Mouse (Mus musculus): ENCODE measurements around the gene Ncbp3. TPM values are rescaled to one million over a fixed set of nuclear protein-coding genes. Genes with fewer than 3 reads are reported as not detected.
A peak's percentile ranks its signal among the peaks of the same experiment; 100 is the strongest.

The Ncbp3 gene
- total and polyA plus RNA-seq, 3 experiments: 8.4 to 9.3 TPM; not detected in 1

DNA sequence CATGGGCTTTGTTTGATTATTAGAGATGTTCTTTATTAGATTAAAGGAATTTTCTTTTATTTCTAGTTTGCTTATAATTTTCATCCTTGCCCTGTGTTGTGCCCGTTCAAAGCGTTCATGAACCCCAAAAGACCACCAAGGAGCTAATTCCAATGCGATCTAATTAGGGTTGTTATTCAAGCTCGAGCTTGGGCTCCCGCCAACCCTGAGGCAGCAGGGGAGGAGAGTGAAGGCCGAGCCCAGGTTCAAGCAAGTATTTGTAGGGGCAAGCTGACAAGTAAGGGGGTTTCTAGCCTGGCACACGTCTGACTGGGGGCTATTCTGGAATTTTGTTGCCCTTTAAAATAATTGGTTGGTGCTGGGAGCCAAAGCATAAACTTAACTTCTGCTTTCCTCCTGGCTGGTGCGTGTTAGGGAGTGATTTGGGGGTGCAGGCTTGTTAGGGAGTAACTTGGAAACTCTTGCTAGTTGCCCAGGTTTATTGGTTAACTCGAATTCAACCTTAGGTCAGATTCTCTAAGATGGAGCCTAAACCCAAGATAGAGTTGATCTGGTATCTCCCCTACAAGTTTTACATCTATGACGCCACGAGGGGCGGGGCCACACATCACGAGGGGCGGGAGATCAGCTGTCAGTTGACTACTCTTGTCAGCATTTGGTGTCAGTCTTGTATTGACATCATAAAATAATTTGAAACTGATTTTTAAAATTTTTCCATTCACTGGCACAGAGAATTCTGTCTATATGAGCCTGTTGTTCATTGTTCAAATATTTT is 52.6 kb downstream of the Ncbp3 start:
- no peaks in the 10 kb centered on the region; a peak in 1 of 4 replicates for H3K36me3 ChIP-seq (ENCODE audit: control insufficient read depth in 1 of 2, insufficient read depth in 2 of 2, low read length in 2 of 2)
- TF ChIP-seq RAD21 (IDR thresholded peaks at IDR 0.05; ENCODE audit: low read depth, low read length) (no peak), CHD2 (IDR thresholded peaks at IDR 0.05; ENCODE audit: low read length) (no peak), TCF12 (IDR thresholded peaks at IDR 0.05; ENCODE audit: low read depth, low read length) (no peak), UBTF (IDR thresholded peaks at IDR 0.05; ENCODE audit: borderline replicate concordance, insufficient read depth, low read depth, low read length) (no peak)
- H3K9ac ChIP-seq (ENCODE audit: control insufficient read depth, low read depth, low read length, poor library complexity, severe bottlenecking): no peak overlapping the region
- 0 out of 4 replicates have a peak, but pooled peaks cover 0 to 3% of the 10 kb centered on the region in 2 experiments for H3K4me1 ChIP-seq (ENCODE audit: control insufficient read depth in 1 of 2, insufficient read depth in 2 of 2, low read length in 2 of 2)
- no peaks in the 10 kb centered on the region for H3K79me2 ChIP-seq (ENCODE audit: control insufficient read depth, insufficient read depth, low read length, poor library complexity)
- H3K4me3 ChIP-seq (ENCODE audit: control insufficient read depth in 1 of 2, insufficient read depth in 1 of 2, low read depth in 2 of 2, low read length in 2 of 2): no peak overlapping the region
- H3K27ac ChIP-seq (ENCODE audit: control insufficient read depth, low read depth, low read length): no peak overlapping the region
- no peaks in the 10 kb centered on the region for H3K9me3 ChIP-seq (replicated peaks; ENCODE audit: insufficient read depth, low read length)
- H3K27me3 ChIP-seq (ENCODE audit: control insufficient read depth in 1 of 2, insufficient read depth in 2 of 2, low read length in 2 of 2): no peaks in the 10 kb centered on the region
- DNase-seq (ENCODE audit: low read depth, low spot score): peak; percentile 50

DNA sequence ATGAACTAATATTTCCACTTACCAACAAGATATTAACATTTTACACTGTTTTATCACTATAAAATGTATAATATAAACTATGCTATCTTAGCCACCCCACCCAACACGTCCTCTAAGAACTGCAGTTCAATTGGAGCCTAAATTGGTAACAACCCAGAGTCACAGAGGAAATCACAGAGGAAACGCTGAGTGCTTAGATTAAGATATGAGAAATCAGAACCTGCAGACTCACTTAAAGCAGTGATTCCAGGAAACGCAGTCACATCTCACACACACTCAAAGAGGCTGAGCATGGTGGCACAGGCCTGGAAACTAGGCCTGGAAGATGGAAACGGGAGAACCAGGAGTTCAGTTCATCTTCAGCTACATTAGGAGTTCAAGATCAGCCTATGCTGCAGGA is 53.7 kb downstream of the Ncbp3 start:
- no peak overlapping the region for H3K27ac ChIP-seq (ENCODE audit: control insufficient read depth, low read depth, low read length)
- H3K79me2 ChIP-seq (ENCODE audit: control insufficient read depth, insufficient read depth, low read length, poor library complexity): no peaks in the 10 kb centered on the region
- no peak for DNase-seq (ENCODE audit: low read depth, low spot score)
- H3K9me3 ChIP-seq (replicated peaks; ENCODE audit: insufficient read depth, low read length): no peaks in the 10 kb centered on the region
- no peak overlapping the region for H3K9ac ChIP-seq (ENCODE audit: control insufficient read depth, low read depth, low read length, poor library complexity, severe bottlenecking)
- H3K4me3 ChIP-seq (ENCODE audit: control insufficient read depth in 1 of 2, insufficient read depth in 1 of 2, low read depth in 2 of 2, low read length in 2 of 2): no peak overlapping the region
- no peaks in the 10 kb centered on the region for H3K27me3 ChIP-seq (ENCODE audit: control insufficient read depth in 1 of 2, insufficient read depth in 2 of 2, low read length in 2 of 2)
- TF ChIP-seq MAZ (IDR thresholded peaks at IDR 0.05; ENCODE audit: low read depth, low read length): no peak
- peak; percentile 94 for TF ChIP-seq RCOR1 (IDR thresholded peaks at IDR 0.05; ENCODE audit: low read depth, low read length)
- no peak for TF ChIP-seq MEF2A (IDR thresholded peaks at IDR 0.05; ENCODE audit: extremely low read depth, insufficient replicate concordance, low read depth, low read length, poor library complexity, severe bottlenecking)
- TF ChIP-seq NRF1 (IDR thresholded peaks at IDR 0.05; ENCODE audit: insufficient read depth, low read depth, low read length, poor library complexity, severe bottlenecking): no peak
- TF ChIP-seq GATA1 (IDR thresholded peaks at IDR 0.05; ENCODE audit: low read depth, low read length): 0 out of 2 replicates have a peak, but pooled peaks have one; percentile 11
- TF ChIP-seq UBTF (IDR thresholded peaks at IDR 0.05; ENCODE audit: borderline replicate concordance, insufficient read depth, low read depth, low read length): no peak
- no peak for TF ChIP-seq EP300 (IDR thresholded peaks at IDR 0.05; ENCODE audit: low read depth in 1 of 2, low read length in 2 of 2)
- TF ChIP-seq KAT2A (conservative IDR thresholded peaks at IDR 0.05; ENCODE audit: low read depth, low read length): no peak
- no peak for TF ChIP-seq ELF1 (IDR thresholded peaks at IDR 0.05; ENCODE audit: low read depth, low read length)
- no peaks in the 10 kb centered on the region; a peak in 1 of 4 replicates for H3K36me3 ChIP-seq (ENCODE audit: control insufficient read depth in 1 of 2, insufficient read depth in 2 of 2, low read length in 2 of 2)
- H3K4me1 ChIP-seq (ENCODE audit: control insufficient read depth in 1 of 2, insufficient read depth in 2 of 2, low read length in 2 of 2): peaks cover 0 to 3% of the 10 kb centered on the region in 2 experiments; a peak in 1 of 4 replicates

All from MEL (cell line).